Mouse (Mus musculus) heart, postnatal 0 days (tissue): ENCODE results near the gene Olfr689.

Experiments used
- CTCF ChIP-seq: IDR thresholded peaks from 2 replicates; pipeline ENCODE4 v1.5.1; 2016; ENCODE audit warnings: antibody characterized with exemption, control low read depth, low read depth
- EP300 ChIP-seq: IDR thresholded peaks from 2 replicates; pipeline ENCODE4 v1.6.1; 2016; ENCODE audit warnings: antibody characterized with exemption, low read depth

DNA sequence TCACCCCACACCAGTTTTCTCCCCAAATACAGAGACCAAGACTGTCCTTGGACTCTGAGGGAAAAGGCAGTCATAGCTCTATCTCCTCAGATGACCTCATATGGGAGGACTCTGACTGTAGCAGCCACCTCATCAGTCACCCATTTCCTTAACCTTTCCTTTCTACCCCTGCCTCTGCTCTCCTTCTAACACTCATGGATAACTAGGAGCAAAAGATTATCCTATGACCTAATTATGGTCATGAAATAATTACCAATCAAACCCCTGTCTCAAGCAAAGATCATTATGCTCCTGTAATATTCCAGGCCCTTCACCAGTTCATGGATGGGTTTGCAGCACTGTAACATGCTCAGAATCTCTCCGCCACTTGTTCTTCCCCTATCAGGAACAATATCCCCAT lies 57.0 kb downstream of the Olfr689 start, which contains the start of gene Olfr692:
- TF ChIP-seq CTCF (no peak), EP300 (no peak)
